Mouse (Mus musculus): ENCODE results near the gene Egr2. TPM values are rescaled to one million over a fixed set of nuclear protein-coding genes. Genes with fewer than 3 reads are reported as not detected.

Gene Egr2
- polyA plus RNA-seq, 1 experiment, result 4.2 TPM

DNA sequence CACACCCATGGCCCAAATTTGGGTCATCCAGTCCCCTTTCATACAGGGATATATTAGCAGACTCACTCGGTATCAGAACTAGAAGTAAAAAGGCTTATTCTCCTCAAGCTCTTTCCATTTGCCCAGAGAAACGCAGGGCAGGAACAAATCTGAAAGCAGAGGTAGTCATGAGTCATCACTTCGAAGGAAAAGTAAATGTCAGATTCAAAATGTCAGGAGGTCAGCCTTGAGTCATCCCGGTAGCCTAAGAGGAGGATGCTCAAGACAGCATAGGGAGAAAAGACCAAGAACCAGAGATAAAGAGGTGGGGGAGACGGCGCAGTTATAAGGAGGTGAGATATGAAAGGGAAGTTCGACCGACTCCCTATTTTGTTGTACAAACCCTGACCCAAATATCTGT, 41.7 kb upstream of the Egr2 start:
- Histone ChIP-seq H3K36me3 (ENCODE audit: control insufficient read depth, insufficient read depth) (no peaks in the 10 kb centered on the region), H3K79me3 (ENCODE audit: low read depth) (no peaks in the 10 kb centered on the region), H3K79me2 (ENCODE audit: control insufficient read depth, insufficient read depth) (no peaks in the 10 kb centered on the region), H3ac (ENCODE audit: control insufficient read depth, insufficient read length, low read depth) (no peak overlapping the region), H3K4me3 (ENCODE audit: insufficient read depth, poor library complexity, severe bottlenecking) (no peak overlapping the region), H3K27me3 (ENCODE audit: control insufficient read depth, insufficient read depth, insufficient read length) (no peaks in the 10 kb centered on the region)
- TF ChIP-seq MYOG (IDR thresholded peaks at IDR 0.05; ENCODE audit: control insufficient read depth, extremely low read depth, insufficient read length) (no peak), USF1 (IDR thresholded peaks at IDR 0.05; ENCODE audit: low read depth) (no peak), CTCF (IDR thresholded peaks at IDR 0.05; ENCODE audit: control insufficient read depth, insufficient read depth, insufficient read length) (no peak), FOSL1 (IDR thresholded peaks at IDR 0.05; ENCODE audit: insufficient read depth, low read length, poor library complexity, severe bottlenecking) (peak; percentile 22), MYOD1 (IDR thresholded peaks at IDR 0.05; ENCODE audit: control insufficient read depth, insufficient read length, low read depth) (no peak), MAX (IDR thresholded peaks at IDR 0.05) (no peak)

GRCm38 (mm10) chr10:67497144-67497892, 38.0 kb upstream of the Egr2 start:
- Histone ChIP-seq H3ac (ENCODE audit: control insufficient read depth, insufficient read length, low read depth) (no peak overlapping the region), H3K79me2 (ENCODE audit: control insufficient read depth, insufficient read depth) (no peaks in the 10 kb centered on the region), H3K4me3 (ENCODE audit: insufficient read depth, poor library complexity, severe bottlenecking) (no peak overlapping the region), H3K27me3 (ENCODE audit: control insufficient read depth, insufficient read depth, insufficient read length) (no peaks in the 10 kb centered on the region), H3K36me3 (ENCODE audit: control insufficient read depth, insufficient read depth) (no peaks in the 10 kb centered on the region), H3K79me3 (ENCODE audit: low read depth) (no peaks in the 10 kb centered on the region)
- TF ChIP-seq CEBPB (IDR thresholded peaks at IDR 0.05; ENCODE audit: low read depth) (no peak), USF1 (IDR thresholded peaks at IDR 0.05; ENCODE audit: low read depth) (no peak), MYOD1 (IDR thresholded peaks at IDR 0.05; ENCODE audit: control insufficient read depth, insufficient read length, low read depth) (no peak), MAX (IDR thresholded peaks at IDR 0.05) (no peak), MYOG (IDR thresholded peaks at IDR 0.05; ENCODE audit: control insufficient read depth, extremely low read depth, insufficient read length) (no peak), FOSL1 (IDR thresholded peaks at IDR 0.05; ENCODE audit: insufficient read depth, low read length, poor library complexity, severe bottlenecking) (no peak), CTCF (IDR thresholded peaks at IDR 0.05; ENCODE audit: control insufficient read depth, insufficient read depth, insufficient read length) (no peak)

DNA sequence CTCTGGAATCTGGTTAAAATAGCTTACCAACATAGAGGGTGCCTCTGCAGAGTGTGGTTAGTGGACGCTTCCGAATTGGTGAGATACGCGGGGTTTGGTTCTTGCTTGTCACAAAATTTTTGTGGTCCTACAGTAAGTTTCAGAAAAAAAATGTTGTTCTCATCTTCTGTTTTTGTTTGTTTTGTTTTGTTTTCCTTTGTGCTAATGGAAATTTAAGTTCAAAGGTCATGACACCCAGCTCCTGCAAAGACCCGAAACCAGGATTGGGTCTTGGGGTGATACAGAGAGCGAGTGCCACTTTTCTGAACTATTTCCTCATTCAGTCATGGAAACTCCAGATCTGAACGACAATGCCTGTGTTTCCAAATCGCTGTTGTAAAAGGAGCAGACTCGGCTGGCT, 37.3 kb upstream of the Egr2 start:
- Histone ChIP-seq H3K79me2 (ENCODE audit: control insufficient read depth, insufficient read depth) (no peaks in the 10 kb centered on the region), H3ac (ENCODE audit: control insufficient read depth, insufficient read length, low read depth) (no peak overlapping the region), H3K4me3 (ENCODE audit: insufficient read depth, poor library complexity, severe bottlenecking) (no peak overlapping the region), H3K36me3 (ENCODE audit: control insufficient read depth, insufficient read depth) (no peaks in the 10 kb centered on the region), H3K79me3 (ENCODE audit: low read depth) (no peaks in the 10 kb centered on the region), H3K27me3 (ENCODE audit: control insufficient read depth, insufficient read depth, insufficient read length) (no peaks in the 10 kb centered on the region)
- TF ChIP-seq CEBPB (IDR thresholded peaks at IDR 0.05; ENCODE audit: low read depth) (no peak), MYOG (IDR thresholded peaks at IDR 0.05; ENCODE audit: control insufficient read depth, extremely low read depth, insufficient read length) (no peak), FOSL1 (IDR thresholded peaks at IDR 0.05; ENCODE audit: insufficient read depth, low read length, poor library complexity, severe bottlenecking) (no peak), USF1 (IDR thresholded peaks at IDR 0.05; ENCODE audit: low read depth) (no peak)

- Histone ChIP-seq H3K36me3 (ENCODE audit: control insufficient read depth, insufficient read depth) (no peaks in the 10 kb centered on the region), H3K4me3 (ENCODE audit: insufficient read depth, poor library complexity, severe bottlenecking) (no peak overlapping the region), H3K79me2 (ENCODE audit: control insufficient read depth, insufficient read depth) (no peaks in the 10 kb centered on the region), H3K27me3 (ENCODE audit: control insufficient read depth, insufficient read depth, insufficient read length) (no peaks in the 10 kb centered on the region), H3ac (ENCODE audit: control insufficient read depth, insufficient read length, low read depth) (no peak overlapping the region), H3K79me3 (ENCODE audit: low read depth) (no peaks in the 10 kb centered on the region)
- TF ChIP-seq MYOD1 (IDR thresholded peaks at IDR 0.05; ENCODE audit: control insufficient read depth, insufficient read length, low read depth) (no peak), USF1 (IDR thresholded peaks at IDR 0.05; ENCODE audit: low read depth) (no peak), FOSL1 (IDR thresholded peaks at IDR 0.05; ENCODE audit: insufficient read depth, low read length, poor library complexity, severe bottlenecking) (no peak), MAX (IDR thresholded peaks at IDR 0.05) (no peak), MYOG (IDR thresholded peaks at IDR 0.05; ENCODE audit: control insufficient read depth, extremely low read depth, insufficient read length) (no peak), CTCF (IDR thresholded peaks at IDR 0.05; ENCODE audit: control insufficient read depth, insufficient read depth, insufficient read length) (no peak), CEBPB (IDR thresholded peaks at IDR 0.05; ENCODE audit: low read depth) (no peak)
Observed at GRCm38 (mm10) chr10:67503320-67503995, 31.8 kb upstream of the Egr2 start.

- H3K4me3 ChIP-seq (ENCODE audit: insufficient read depth, poor library complexity, severe bottlenecking), result no peak overlapping the region
- TF ChIP-seq MAX (IDR thresholded peaks at IDR 0.05) (no peak), FOSL1 (IDR thresholded peaks at IDR 0.05; ENCODE audit: insufficient read depth, low read length, poor library complexity, severe bottlenecking) (no peak), USF1 (IDR thresholded peaks at IDR 0.05; ENCODE audit: low read depth) (no peak), MYOD1 (IDR thresholded peaks at IDR 0.05; ENCODE audit: control insufficient read depth, insufficient read length, low read depth) (no peak), CEBPB (IDR thresholded peaks at IDR 0.05; ENCODE audit: low read depth) (no peak)
- no peaks in the 10 kb centered on the region for H3K79me2 ChIP-seq (ENCODE audit: control insufficient read depth, insufficient read depth)
- no peaks in the 10 kb centered on the region for H3K27me3 ChIP-seq (ENCODE audit: control insufficient read depth, insufficient read depth, insufficient read length)
- no peak overlapping the region for H3ac ChIP-seq (ENCODE audit: control insufficient read depth, insufficient read length, low read depth)
- no peaks in the 10 kb centered on the region for H3K36me3 ChIP-seq (ENCODE audit: control insufficient read depth, insufficient read depth)
- H3K79me3 ChIP-seq (ENCODE audit: low read depth), result no peaks in the 10 kb centered on the region
Observed at GRCm38 (mm10) chr10:67504046-67504445, 31.2 kb upstream of the Egr2 start.
